Mouse (Mus musculus) v-Abl transformed pro-B cells (cell line): Measurements from ENCODE around the gene Decr2.

Source experiments
- in situ Hi-C, 2 experiments: fragments of 400-800 bp; cut with MboI; formaldehyde crosslinking; loops; one replicate each; pipeline ENCODE4 v1.15.1; 2025; ENCODE audit not compliant: unreplicated experiment in 2 of 2

The Decr2 gene

GRCm38 (mm10) chr17:26089905-26090632 lies at the start of gene Decr2:
Gene Decr2, minus strand, starts transcription at chr17:26090337.
- in situ Hi-C loops = loop anchor here (5.0 to 10.0 kb wide), 3 partner anchors 55 to 205 kb away; partner anchors contain the start of gene Wfikkn1 (in 1 of the 2)

GRCm38 (mm10) chr17:26138901-26139381 lies 48.8 kb upstream of the Decr2 start:
- in situ Hi-C loops = no loop called here

- in situ Hi-C loops = no loop called here
Observed at GRCm38 (mm10) chr17:26138239-26138836, 48.2 kb upstream of the Decr2 start, which contains the start of gene Axin1. Gene Axin1, plus strand, starts transcription at chr17:26138688.

GRCm38 (mm10) chr17:26137751-26138130 lies 47.6 kb upstream of the Decr2 start:
- in situ Hi-C loops = no loop called here

GRCm38 (mm10) chr17:26137106-26137750 lies 47.1 kb upstream of the Decr2 start:
- in situ Hi-C loops = no loop called here

- in situ Hi-C loops = no loop called here
Observed at GRCm38 (mm10) chr17:26131856-26132853, 42.0 kb upstream of the Decr2 start.

GRCm38 (mm10) chr17:26131062-26131732 lies 41.1 kb upstream of the Decr2 start:
- in situ Hi-C loops = no loop called here

- in situ Hi-C loops = no loop called here
Observed at GRCm38 (mm10) chr17:26125226-26125625, 35.1 kb upstream of the Decr2 start.

GRCm38 (mm10) chr17:26124560-26124959 lies 34.4 kb upstream of the Decr2 start:
- in situ Hi-C loops = loop anchor here (5.0 to 25.0 kb wide), 3 partner anchors 68 to 288 kb away; partner anchors contain the start of genes Fam234a (in 2 of the 2) and Neurl1b (in 1 of the 2)

GRCm38 (mm10) chr17:26123267-26123684 lies 33.1 kb upstream of the Decr2 start, which contains the start of gene Mrpl28:
Gene Mrpl28, plus strand, starts transcription at chr17:26123500.
- in situ Hi-C loops = loop anchor here (5.0 to 25.0 kb wide), 3 partner anchors 69 to 289 kb away; partner anchors contain the start of genes Fam234a (in 2 of the 2) and Neurl1b (in 1 of the 2)

- in situ Hi-C loops = loop anchor here (5.0 to 25.0 kb wide), 3 partner anchors 70 to 290 kb away; partner anchors contain the start of genes Fam234a (in 2 of the 2) and Neurl1b (in 1 of the 2)
Observed at GRCm38 (mm10) chr17:26122431-26123140, 32.4 kb upstream of the Decr2 start.

- in situ Hi-C loops = loop anchor here (5.0 to 25.0 kb wide), 3 partner anchors 72 to 292 kb away; partner anchors contain the start of genes Fam234a (in 2 of the 2) and Neurl1b (in 1 of the 2)
Observed at GRCm38 (mm10) chr17:26119766-26120710, 29.9 kb upstream of the Decr2 start.

GRCm38 (mm10) chr17:26116503-26117258 lies 26.5 kb upstream of the Decr2 start:
- in situ Hi-C loops = loop anchor here in 1 of 2 experiments (25.0 kb wide), 1 partner anchor 296 kb away; the partner anchor contains the start of gene Neurl1b

GRCm38 (mm10) chr17:26115956-26116487 lies 25.9 kb upstream of the Decr2 start:
- in situ Hi-C loops = loop anchor here in 1 of 2 experiments (25.0 kb wide), 1 partner anchor 296 kb away; the partner anchor contains the start of gene Neurl1b

- in situ Hi-C loops = loop anchor here in 1 of 2 experiments (25.0 kb wide), 1 partner anchor 297 kb away; the partner anchor contains the start of gene Neurl1b
Observed at GRCm38 (mm10) chr17:26115205-26115898, 25.2 kb upstream of the Decr2 start.
